Mouse (Mus musculus): ENCODE results near the gene Lmo7. TPM values are rescaled to one million over a fixed set of nuclear protein-coding genes. Genes with fewer than 3 reads are reported as not detected.

Lmo7 gene
- total RNA-seq, 2 experiments from 2014 or later: 81.4 to 118 TPM

DNA sequence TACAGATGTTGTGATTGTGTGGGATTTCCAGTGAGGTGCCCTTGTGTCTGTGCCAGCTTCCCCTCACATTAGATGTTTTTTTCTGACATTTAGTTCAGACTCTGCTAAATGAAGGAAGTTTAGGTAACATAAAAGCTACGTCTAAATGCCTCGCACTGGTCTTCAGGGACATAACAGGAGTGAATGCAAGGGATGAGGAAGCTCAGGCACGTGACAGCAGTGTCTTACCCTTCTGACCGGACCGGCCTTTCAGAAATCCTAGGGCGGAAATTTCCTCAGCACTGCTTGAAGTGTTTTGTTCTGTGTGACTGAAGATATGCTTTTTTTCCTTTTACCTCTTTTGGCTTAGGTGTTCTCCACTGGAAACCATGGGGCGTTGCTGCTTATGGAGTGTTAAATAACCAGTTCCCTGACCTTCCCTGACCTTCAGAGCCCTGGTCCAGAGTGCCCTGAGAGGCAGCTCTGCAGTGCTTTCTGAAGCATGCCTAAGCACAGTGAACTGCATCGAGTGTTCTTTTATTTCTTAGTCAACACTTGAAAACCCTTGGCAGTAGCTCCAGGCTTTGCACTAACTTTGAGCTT lies 129.6 kb downstream of the Lmo7 start:
- intact Hi-C loops (cut with DNase I): no loop called here
- no peak for DNase-seq (ENCODE audit: low spot score in 2 of 2)

- no peak for DNase-seq (ENCODE audit: low spot score in 2 of 2)
- intact Hi-C loops (cut with DNase I): no loop called here
Observed at GRCm38 (mm10) chr14:101862088-101862487, 132.3 kb downstream of the Lmo7 start.

DNA sequence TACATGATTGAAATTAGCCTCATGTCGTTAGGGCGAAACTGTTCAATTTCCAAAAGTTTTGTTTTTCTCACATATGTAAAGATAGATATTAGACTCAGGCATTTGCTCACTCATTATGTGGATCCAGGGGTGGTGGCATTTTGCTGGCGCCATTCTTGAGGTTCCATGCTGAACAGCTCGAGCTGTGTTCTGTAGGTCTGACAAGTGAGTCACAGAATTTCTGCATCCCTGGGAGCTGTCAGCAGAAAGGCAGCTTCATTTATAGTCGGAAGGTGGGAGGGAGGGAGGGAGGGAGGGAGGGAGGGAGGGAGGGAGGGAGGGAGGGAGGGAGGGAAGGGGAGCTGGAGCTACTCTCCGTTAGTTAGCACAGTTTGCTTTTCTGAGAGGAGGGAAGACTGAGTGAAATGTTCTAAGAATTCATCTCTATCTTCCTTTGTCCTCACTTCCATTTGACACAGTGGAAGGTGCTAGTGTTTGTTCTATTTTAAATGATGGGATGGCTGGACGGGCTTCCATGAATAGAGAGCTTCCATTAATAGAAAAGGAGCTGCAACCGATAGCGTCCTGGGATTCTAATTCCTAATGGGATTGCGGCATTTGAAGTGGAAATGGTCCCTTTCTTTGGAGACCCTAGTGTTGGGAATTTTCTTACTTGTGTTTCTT lies 137.4 kb downstream of the Lmo7 start:
- peak; percentile 32 to 40 for DNase-seq (ENCODE audit: low spot score in 2 of 2)
- intact Hi-C loops (cut with DNase I): loop anchor here (1.0 kb wide), 1 partner anchor 27 kb away; no protein-coding TSS in a partner anchor

DNA sequence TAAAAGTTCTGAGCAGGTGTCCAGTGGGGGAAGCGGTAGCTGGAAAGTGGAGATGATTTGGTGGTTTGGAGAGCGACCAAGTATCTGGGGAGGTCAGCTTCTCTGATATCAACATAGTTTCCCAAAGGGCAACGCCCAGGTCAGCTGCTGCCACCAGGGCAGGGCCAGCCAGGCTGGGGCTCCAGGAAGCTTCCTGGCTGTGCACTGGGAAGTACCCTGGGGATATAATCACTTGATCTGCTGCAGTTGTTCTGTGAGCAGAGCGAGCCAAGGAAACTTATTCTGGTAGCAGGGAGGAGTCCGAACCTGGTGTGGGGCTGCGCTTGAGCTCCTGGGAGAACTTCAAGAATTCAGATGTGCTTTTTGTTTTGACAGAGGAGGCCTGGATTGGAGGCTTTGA lies 139.4 kb downstream of the Lmo7 start:
- DNase-seq (ENCODE audit: low spot score in 2 of 2): no peak
- intact Hi-C loops (cut with DNase I): no loop called here

GRCm38 (mm10) chr14:101869661-101870060 lies 139.9 kb downstream of the Lmo7 start:
- intact Hi-C loops (cut with DNase I): no loop called here
- DNase-seq (ENCODE audit: low spot score in 2 of 2): no peak

GRCm38 (mm10) chr14:101870171-101870902 lies 140.6 kb downstream of the Lmo7 start:
- intact Hi-C loops (cut with DNase I): no loop called here
- peak; percentile 61 to 64 for DNase-seq (ENCODE audit: low spot score in 2 of 2)

DNA sequence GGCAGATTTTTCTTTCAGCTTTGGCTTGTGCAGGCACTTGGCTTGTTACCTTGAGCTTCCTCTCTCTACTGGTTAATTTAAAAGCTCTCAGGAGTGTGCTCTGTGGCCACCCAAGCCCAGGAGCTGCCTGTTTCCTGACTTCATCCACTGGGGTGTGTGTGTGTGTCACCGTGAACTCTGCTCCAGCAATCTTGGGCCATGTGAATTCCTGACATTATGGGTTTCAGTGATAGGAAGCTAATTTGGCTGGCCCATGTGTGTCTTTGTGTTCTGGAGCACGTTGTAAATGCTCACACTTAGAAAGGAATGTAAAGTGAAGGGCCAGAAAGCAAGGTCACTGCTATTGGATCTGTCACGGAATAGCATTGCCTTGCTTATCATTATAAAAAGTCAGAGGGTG lies 143.1 kb downstream of the Lmo7 start:
- DNase-seq (ENCODE audit: low spot score in 2 of 2): no peak
- intact Hi-C loops (cut with DNase I): no loop called here

DNA sequence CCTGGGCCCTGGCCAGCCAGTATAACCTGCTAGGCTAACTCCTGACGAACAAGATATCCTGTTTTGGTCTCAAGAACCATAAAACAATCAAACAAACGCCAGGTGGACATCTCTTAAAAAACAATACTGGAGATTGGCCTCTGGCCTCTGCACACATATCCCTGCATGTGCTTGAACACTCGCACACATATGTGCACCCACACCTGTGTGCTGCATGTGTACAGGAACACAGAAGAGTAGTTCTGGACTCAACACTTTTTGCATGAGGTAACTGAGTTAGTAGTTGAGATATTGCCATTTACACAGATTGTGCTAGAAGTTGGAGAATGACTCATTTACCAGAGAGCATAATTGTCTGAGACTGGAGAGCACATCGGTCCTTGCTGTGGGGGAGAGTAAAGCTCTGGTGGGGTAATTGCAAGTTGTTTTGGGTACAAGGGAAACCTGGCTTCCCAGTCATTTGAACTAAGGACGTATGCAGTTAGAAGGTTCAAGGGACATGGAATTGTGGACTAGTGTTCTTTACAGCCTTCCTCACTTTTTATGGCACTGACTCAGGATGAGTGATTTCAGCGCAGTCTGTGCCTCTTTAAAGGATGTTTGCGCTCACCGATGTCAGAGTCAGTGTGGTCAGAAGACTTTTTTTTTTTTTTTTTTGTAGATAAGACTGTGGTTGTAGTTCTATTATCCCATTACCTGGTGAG lies 148.7 kb downstream of the Lmo7 start:
- intact Hi-C loops (cut with DNase I): no loop called here
- DNase-seq (ENCODE audit: low spot score in 2 of 2): no peak

DNA sequence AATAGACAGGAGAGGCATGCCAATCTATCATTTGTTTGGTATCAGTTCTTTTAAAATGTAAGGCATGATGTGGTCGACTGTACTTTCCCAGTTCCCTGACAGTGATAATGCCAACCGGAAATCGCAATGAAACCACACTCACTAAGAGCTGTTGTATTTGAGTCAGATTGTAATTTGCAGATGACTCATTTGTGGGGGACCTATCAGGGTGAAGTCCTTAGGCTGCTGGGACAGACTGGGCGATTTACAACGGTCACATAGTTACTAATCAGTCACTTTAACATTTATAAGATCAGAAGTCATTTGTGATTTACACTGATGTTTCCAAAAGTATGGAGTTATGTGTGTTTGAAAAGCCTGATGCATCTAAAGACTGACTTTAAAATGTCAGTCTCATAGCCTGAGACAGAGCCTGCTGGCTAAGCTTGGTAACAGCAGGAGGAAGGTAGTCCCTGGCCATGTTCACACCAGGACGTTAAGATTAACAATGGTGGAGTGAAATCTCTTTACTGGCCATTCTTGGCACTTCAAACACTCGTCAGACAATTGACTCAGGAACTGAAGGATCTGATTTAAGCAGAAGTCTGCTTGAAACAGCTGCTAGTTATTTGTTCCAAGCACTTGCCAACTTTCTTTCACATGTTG lies 149.4 kb downstream of the Lmo7 start:
- intact Hi-C loops (cut with DNase I): no loop called here
- DNase-seq (ENCODE audit: low spot score in 2 of 2): no peak

DNA sequence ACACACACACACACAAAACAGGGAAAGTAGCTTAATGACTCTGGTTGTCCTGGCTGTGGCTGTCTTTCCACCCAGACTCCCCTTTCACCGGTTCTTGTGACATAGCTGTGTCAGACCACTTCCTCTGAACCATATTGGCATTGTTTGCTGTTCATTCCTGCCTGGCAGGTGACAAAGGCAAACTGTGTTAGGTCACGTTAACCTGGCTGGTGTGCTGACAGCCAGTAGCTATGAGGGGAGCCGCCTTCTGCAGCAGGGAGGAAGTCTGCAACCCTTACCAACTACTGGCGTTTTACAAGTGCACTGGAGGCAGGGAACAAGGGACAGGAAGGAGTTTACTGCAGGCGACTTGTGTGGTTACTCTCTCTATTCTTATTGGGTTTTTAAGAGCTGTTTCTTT lies 153.2 kb downstream of the Lmo7 start:
- no peak for DNase-seq (ENCODE audit: low spot score in 2 of 2)
- intact Hi-C loops (cut with DNase I): loop anchor here (5.0 kb wide), 1 partner anchor 41 kb away; no protein-coding TSS in a partner anchor

- intact Hi-C loops (cut with DNase I): loop anchor here (5.0 kb wide), 1 partner anchor 41 kb away; no protein-coding TSS in a partner anchor
Observed at GRCm38 (mm10) chr14:101883787-101884186, 154.0 kb downstream of the Lmo7 start.

DNA sequence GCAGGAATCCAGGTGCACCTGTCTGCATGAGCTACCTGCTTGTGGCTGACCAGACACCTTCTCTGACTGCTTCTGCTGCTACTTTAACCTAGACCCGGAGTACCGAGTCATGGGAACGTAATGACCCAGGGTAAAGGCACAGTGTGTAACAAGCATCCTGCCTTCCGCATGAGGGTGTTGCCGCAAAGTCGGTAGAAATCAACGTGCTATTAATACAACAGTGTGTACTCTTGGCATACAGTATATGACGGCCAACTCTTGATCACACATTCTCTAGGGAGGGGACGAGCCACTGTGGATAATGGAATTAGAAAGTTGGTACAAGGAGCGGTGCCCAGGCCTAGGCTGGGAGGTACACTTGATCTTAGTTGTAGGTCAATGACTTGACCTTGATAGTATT lies 156.6 kb downstream of the Lmo7 start:
- intact Hi-C loops (cut with DNase I): no loop called here
- no peak for DNase-seq (ENCODE audit: low spot score in 2 of 2)

More at GRCm38 (mm10) chr14:101883787-101884186, 154.0 kb downstream of the Lmo7 start:
- DNase-seq (ENCODE audit: low spot score in 2 of 2): no peak

DNA sequence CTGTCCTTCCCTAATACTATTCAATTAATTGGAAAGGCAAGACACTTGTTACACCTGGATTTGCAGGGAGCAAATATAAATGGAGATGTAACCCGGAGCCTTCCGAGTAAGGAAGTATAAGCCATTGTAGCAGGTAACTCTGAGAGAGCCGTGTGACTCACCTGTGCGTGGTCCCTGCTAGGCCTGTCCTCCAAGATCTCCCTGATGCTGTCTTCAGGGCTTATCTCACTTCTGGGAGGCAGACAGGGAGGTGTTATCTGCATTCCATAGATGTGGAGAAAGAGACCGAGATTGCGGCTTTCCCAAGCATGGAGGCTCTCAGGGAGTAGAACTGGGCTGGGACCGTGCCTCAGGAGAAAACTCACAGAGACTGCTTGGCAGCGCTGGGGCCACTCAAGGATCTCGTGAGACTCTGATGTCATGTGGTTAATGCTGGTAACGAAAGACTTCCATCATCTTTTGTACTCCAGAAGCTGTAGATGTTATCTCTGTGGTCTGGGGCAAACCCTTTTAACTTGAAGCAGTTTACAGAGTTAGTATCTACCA lies 162.2 kb downstream of the Lmo7 start:
- intact Hi-C loops (cut with DNase I): no loop called here

GRCm38 (mm10) chr14:101892496-101892895 lies 162.7 kb downstream of the Lmo7 start:
- intact Hi-C loops (cut with DNase I): no loop called here
- no peak for DNase-seq (ENCODE audit: low spot score in 2 of 2)

More for the DNA sequence above, 162.2 kb downstream of the Lmo7 start:
- DNase-seq (ENCODE audit: low spot score in 2 of 2): no peak

- intact Hi-C loops (cut with DNase I): no loop called here
- no peak for DNase-seq (ENCODE audit: low spot score in 2 of 2)
Observed at GRCm38 (mm10) chr14:101893215-101893614, 163.5 kb downstream of the Lmo7 start.

- DNase-seq (ENCODE audit: low spot score in 2 of 2): no peak
Observed at GRCm38 (mm10) chr14:101898250-101898649, 168.5 kb downstream of the Lmo7 start.

GRCm38 (mm10) chr14:101901496-101901895 lies 171.7 kb downstream of the Lmo7 start:
- intact Hi-C loops (cut with DNase I): no loop called here

More at GRCm38 (mm10) chr14:101898250-101898649, 168.5 kb downstream of the Lmo7 start:
- intact Hi-C loops (cut with DNase I): no loop called here

DNA sequence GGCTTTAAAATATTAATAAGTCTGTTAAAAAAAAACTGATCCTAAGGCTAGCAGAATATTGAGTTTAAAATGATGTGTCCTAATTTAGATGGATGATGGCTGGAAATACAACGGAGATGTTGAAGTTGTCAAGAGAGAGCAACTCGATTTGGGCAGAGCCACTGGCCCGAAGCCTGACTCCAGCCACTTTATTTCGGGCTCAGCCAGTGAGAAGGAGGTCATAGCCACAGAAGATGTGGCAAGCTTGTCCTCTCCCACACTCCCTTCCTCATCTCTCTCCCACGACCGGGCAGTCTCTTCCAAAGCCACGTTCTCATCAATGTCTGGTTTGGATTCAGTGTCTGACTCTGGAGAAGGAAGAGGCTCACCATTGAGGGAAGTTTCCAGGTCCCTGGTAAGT lies 172.2 kb downstream of the Lmo7 start:
- intact Hi-C loops (cut with DNase I): no loop called here
- DNase-seq (ENCODE audit: low spot score in 2 of 2): no peak

More at GRCm38 (mm10) chr14:101901496-101901895, 171.7 kb downstream of the Lmo7 start:
- no peak for DNase-seq (ENCODE audit: low spot score in 2 of 2)

GRCm38 (mm10) chr14:101903722-101904121 lies 174.0 kb downstream of the Lmo7 start:
- intact Hi-C loops (cut with DNase I): no loop called here
- DNase-seq (ENCODE audit: low spot score in 2 of 2): no peak

Data from left cerebral cortex, postnatal 36 days (tissue).